Mouse (Mus musculus) cerebral cortex, adult 2 months (tissue): ENCODE results near the gene Mcrs1.

Experiments
- WGBS: fragments of 180-500 bp; shearing (Covaris S2); methylation state at CpG from one replicate; pipeline ENCODE4 v1.1.7; 2018; 5-methylcytosine and 5-hydroxymethylcytosine counted together

Mcrs1 gene

DNA sequence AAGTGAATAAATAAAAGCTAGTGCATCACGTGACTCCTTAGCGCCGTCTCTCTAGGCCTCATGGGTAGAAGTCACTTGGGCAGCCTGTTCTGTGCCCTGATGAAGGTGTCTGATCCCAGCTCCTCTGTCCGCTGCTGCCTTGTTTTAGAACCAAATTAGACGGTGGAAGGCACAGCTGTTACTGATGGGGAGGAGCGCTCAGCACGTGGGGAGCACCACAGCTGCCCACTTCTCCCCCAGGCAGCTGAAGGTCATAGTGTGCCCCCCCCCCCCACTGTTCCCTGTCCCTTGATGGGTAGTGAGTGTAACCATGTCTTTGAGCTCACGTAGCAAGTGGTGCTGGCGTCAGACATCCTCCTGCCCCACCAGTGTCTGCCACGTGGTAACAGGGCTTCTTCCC lies 38.6 kb downstream of the Mcrs1 start:
- 87% methylated on average over 10 of the region's 10 CpGs for WGBS

DNA sequence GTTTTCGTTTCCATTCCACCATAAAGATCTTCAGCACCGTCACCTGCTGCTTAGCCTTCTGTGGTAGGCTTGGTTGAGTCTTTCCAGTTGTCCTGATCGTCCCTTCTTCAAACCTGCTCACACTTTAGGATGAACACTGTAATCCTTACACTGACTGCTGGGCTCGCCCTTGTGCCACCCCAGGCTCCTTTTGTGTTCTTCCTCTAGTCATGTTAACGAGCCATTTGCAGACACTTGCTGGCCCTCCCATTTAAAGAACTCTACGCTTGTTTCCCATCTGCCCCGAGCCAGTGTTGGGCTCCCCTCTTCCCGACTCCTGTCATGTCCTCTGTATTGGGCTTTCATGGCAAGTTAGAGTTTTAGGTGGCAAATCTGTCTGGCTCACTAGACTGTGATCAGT lies 45.8 kb downstream of the Mcrs1 start:
- WGBS: 83% methylated on average over 8 of the region's 8 CpGs

DNA sequence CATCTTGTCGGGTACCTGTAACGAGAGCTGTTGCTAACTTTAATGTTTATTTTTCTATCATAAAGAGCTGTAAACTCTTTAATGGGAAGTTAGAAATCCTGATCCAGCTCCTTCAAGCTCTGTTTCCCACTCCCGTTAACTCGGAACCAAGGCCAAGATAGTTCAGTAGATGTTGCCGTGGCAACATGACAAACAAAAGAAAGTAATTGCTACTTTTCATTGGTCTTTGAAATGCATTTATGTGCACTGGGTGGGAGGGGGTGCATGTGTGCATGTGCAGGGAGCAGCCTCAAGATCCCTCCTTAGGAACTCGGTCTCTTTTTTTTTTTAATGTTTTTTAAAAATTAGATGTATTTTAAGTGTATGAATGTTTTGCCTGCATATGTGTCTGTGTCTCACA lies 56.7 kb downstream of the Mcrs1 start:
- 47% methylated on average over 6 of the region's 6 CpGs for WGBS

DNA sequence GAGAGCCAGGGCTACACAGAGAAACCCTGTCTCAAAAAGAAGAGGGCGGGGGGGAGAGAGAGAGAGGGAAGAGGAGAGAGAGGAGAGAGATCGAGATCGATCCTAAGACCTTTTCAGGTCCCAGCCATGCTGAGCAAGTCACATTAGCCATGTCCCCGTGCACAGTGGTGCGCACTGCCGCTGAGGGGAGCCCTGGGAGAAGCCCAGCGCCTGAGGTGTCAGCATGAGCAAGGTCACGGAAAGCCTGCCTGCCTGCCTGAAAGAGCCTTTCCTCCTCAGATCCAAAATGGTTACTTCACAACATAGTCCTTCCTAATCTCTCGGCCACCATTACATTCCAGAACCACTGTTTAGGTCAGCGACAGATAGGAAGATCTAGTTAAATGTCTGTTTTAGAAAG lies 57.4 kb downstream of the Mcrs1 start:
- 79% methylated on average over 10 of the region's 10 CpGs for WGBS
